Mouse (Mus musculus): ENCODE results near the gene Itgal. TPM values are rescaled to one million over a fixed set of nuclear protein-coding genes. Genes with fewer than 3 reads are reported as not detected.

Itgal gene
- total and polyA plus RNA-seq, 3 experiments, result 0.92 to 9.7 TPM; not detected in 1

DNA sequence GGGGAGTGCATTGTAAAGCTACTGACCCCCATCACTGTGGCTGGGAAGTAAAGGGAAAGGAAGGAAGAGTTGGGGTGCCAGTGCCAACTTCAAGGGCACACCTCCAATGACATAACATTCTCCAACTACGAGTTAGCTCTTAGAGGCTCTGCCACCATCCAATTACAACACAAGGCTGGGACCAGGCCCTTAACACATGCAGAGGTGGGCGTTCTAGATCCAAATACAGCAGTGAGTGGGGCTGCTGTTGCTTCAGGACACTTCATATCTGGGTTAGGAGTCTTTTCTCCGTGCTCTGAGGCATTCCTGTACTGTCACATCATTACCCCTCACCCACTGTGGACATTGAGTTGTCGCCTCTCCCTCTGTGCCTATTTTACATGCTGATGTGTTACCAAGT, 25.0 kb downstream of the Itgal start:
- no peak for DNase-seq (ENCODE audit: low read depth, low spot score)
- no peaks in the 10 kb centered on the region for H3K4me1 ChIP-seq (ENCODE audit: control insufficient read depth in 1 of 2, insufficient read depth in 2 of 2, low read length in 2 of 2)
- no peak for TF ChIP-seq ZNF384 (IDR thresholded peaks at IDR 0.05; ENCODE audit: low read depth, low read length)
- TF ChIP-seq ZMIZ1 (IDR thresholded peaks at IDR 0.05; ENCODE audit: low read depth, low read length), result no peak
- no peaks in the 10 kb centered on the region for H3K79me2 ChIP-seq (ENCODE audit: control insufficient read depth, insufficient read depth, low read length, poor library complexity)
- H3K27ac ChIP-seq (ENCODE audit: control insufficient read depth, low read depth, low read length), result no peak overlapping the region
- no peaks in the 10 kb centered on the region for H3K27me3 ChIP-seq (ENCODE audit: control insufficient read depth in 1 of 2, insufficient read depth in 2 of 2, low read length in 2 of 2)
- no peaks in the 10 kb centered on the region for H3K9me3 ChIP-seq (replicated peaks; ENCODE audit: insufficient read depth, low read length)
- no peak overlapping the region for H3K4me3 ChIP-seq (ENCODE audit: control insufficient read depth in 1 of 2, insufficient read depth in 1 of 2, low read depth in 2 of 2, low read length in 2 of 2)
- no peaks in the 10 kb centered on the region for H3K36me3 ChIP-seq (ENCODE audit: control insufficient read depth in 1 of 2, insufficient read depth in 2 of 2, low read length in 2 of 2)
- H3K9ac ChIP-seq (ENCODE audit: control insufficient read depth, low read depth, low read length, poor library complexity, severe bottlenecking), result no peak overlapping the region

DNA sequence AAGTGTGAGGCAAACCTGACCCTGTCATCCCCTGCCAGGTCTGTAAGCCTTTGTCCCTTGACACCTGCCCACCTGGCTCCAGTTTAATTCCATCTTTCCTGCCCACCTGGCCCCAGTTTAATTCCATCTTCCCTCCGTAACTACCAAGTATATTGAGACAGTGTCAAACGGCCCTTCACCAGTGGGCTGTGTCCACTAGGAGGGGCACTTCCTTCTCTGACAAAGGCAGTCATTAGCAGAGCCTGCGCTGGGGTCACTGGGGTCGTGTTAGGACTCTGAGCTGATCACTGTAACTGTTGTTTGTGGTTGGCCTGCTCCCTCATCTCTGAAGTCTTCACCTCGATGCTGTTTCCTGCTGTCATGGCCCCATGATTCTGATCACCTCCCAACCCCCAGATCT, 26.0 kb downstream of the Itgal start:
- Histone ChIP-seq H3K36me3 (ENCODE audit: control insufficient read depth in 1 of 2, insufficient read depth in 2 of 2, low read length in 2 of 2) (no peaks in the 10 kb centered on the region), H3K4me1 (ENCODE audit: control insufficient read depth in 1 of 2, insufficient read depth in 2 of 2, low read length in 2 of 2) (no peaks in the 10 kb centered on the region), H3K4me3 (ENCODE audit: control insufficient read depth in 1 of 2, insufficient read depth in 1 of 2, low read depth in 2 of 2, low read length in 2 of 2) (no peak overlapping the region), H3K9me3 (replicated peaks; ENCODE audit: insufficient read depth, low read length) (no peaks in the 10 kb centered on the region), H3K9ac (ENCODE audit: control insufficient read depth, low read depth, low read length, poor library complexity, severe bottlenecking) (no peak overlapping the region), H3K27me3 (ENCODE audit: control insufficient read depth in 1 of 2, insufficient read depth in 2 of 2, low read length in 2 of 2) (no peaks in the 10 kb centered on the region), H3K79me2 (ENCODE audit: control insufficient read depth, insufficient read depth, low read length, poor library complexity) (no peaks in the 10 kb centered on the region), H3K27ac (ENCODE audit: control insufficient read depth, low read depth, low read length) (no peak overlapping the region)
- no peak for TF ChIP-seq TAL1 (IDR thresholded peaks at IDR 0.05; ENCODE audit: low read length)
- peak; percentile 24 to 45 (median 37) for TF ChIP-seq CTCF (IDR thresholded peaks at IDR 0.05 in 2 of 3, conservative IDR thresholded peaks at IDR 0.05 in 1 of 3; ENCODE audit: control insufficient read depth in 1 of 3, insufficient read depth in 1 of 3, low read depth in 2 of 3, low read length in 3 of 3, poor library complexity in 1 of 3, severe bottlenecking in 1 of 3)
- TF ChIP-seq SMC3 (IDR thresholded peaks at IDR 0.05; ENCODE audit: low read depth, low read length), result peak; percentile 36
- no peak for TF ChIP-seq USF1 (IDR thresholded peaks at IDR 0.05; ENCODE audit: low read depth, low read length)
- TF ChIP-seq NRF1 (IDR thresholded peaks at IDR 0.05; ENCODE audit: insufficient read depth, low read depth, low read length, poor library complexity, severe bottlenecking), result no peak
- TF ChIP-seq TBP (IDR thresholded peaks at IDR 0.05; ENCODE audit: low read depth, low read length), result no peak
- no peak for TF ChIP-seq JUND (IDR thresholded peaks at IDR 0.05; ENCODE audit: low read depth, low read length)
- no peak; the same call in none of the 2 replicates for TF ChIP-seq RAD21 (IDR thresholded peaks at IDR 0.05; ENCODE audit: low read depth, low read length)
- no peak for TF ChIP-seq EP300 (IDR thresholded peaks at IDR 0.05; ENCODE audit: low read depth in 1 of 2, low read length in 2 of 2)
- peak; percentile 18 for DNase-seq (ENCODE audit: low read depth, low spot score)

DNA sequence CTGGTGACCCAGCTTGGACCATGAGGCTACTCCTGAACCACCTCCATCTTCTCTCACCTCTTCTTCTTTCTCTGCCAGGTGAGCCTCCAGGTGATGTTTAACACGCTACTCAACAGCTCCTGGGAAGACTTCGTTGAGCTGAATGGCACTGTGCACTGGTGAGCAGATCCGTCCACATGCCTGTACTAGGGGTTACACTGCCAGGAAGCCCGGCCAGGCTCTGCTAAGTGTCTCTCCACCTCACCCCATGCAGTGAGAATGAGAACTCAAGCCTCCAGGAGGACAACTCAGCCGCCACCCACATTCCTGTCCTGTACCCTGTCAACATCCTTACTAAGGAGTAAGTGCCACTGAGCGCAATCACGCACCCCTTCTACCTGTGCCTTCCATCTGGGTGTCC, 28.9 kb downstream of the Itgal start:
- TF ChIP-seq BHLHE40 (IDR thresholded peaks at IDR 0.05; ENCODE audit: borderline replicate concordance, low read depth, low read length) (no peak), SIN3A (IDR thresholded peaks at IDR 0.05; ENCODE audit: low read length) (no peak), USF1 (IDR thresholded peaks at IDR 0.05; ENCODE audit: low read depth, low read length) (no peak), TAL1 (IDR thresholded peaks at IDR 0.05; ENCODE audit: low read length) (no peak), MAX (IDR thresholded peaks at IDR 0.05; ENCODE audit: low read length) (no peak), CTCF (IDR thresholded peaks at IDR 0.05 in 2 of 3, conservative IDR thresholded peaks at IDR 0.05 in 1 of 3; ENCODE audit: control insufficient read depth in 1 of 3, insufficient read depth in 1 of 3, low read depth in 2 of 3, low read length in 3 of 3, poor library complexity in 1 of 3, severe bottlenecking in 1 of 3) (no peak), TBP (IDR thresholded peaks at IDR 0.05; ENCODE audit: low read depth, low read length) (no peak), MAFK (IDR thresholded peaks at IDR 0.05; ENCODE audit: borderline replicate concordance, low read depth, low read length) (no peak), POLR2AphosphoS2 (IDR thresholded peaks at IDR 0.05; ENCODE audit: low read length) (no peak), RCOR1 (IDR thresholded peaks at IDR 0.05; ENCODE audit: low read depth, low read length) (no peak), NELFE (IDR thresholded peaks at IDR 0.05; ENCODE audit: low read depth, low read length) (no peak), ELF1 (IDR thresholded peaks at IDR 0.05; ENCODE audit: low read depth, low read length) (no peak), ZMIZ1 (IDR thresholded peaks at IDR 0.05; ENCODE audit: low read depth, low read length) (no peak), JUND (IDR thresholded peaks at IDR 0.05; ENCODE audit: low read depth, low read length) (no peak), MAZ (IDR thresholded peaks at IDR 0.05; ENCODE audit: low read depth, low read length) (no peak), MEF2A (IDR thresholded peaks at IDR 0.05; ENCODE audit: extremely low read depth, insufficient replicate concordance, low read depth, low read length, poor library complexity, severe bottlenecking) (no peak)
- Histone ChIP-seq H3K4me1 (ENCODE audit: control insufficient read depth in 1 of 2, insufficient read depth in 2 of 2, low read length in 2 of 2) (no peaks in the 10 kb centered on the region), H3K4me3 (ENCODE audit: control insufficient read depth in 1 of 2, insufficient read depth in 1 of 2, low read depth in 2 of 2, low read length in 2 of 2) (no peak overlapping the region), H3K27ac (ENCODE audit: control insufficient read depth, low read depth, low read length) (no peak overlapping the region), H3K9ac (ENCODE audit: control insufficient read depth, low read depth, low read length, poor library complexity, severe bottlenecking) (no peak overlapping the region), H3K9me3 (replicated peaks; ENCODE audit: insufficient read depth, low read length) (no peaks in the 10 kb centered on the region), H3K27me3 (ENCODE audit: control insufficient read depth in 1 of 2, insufficient read depth in 2 of 2, low read length in 2 of 2) (no peaks in the 10 kb centered on the region), H3K79me2 (ENCODE audit: control insufficient read depth, insufficient read depth, low read length, poor library complexity) (no peaks in the 10 kb centered on the region), H3K36me3 (ENCODE audit: control insufficient read depth in 1 of 2, insufficient read depth in 2 of 2, low read length in 2 of 2) (no peaks in the 10 kb centered on the region)
- no peak for DNase-seq (ENCODE audit: low read depth, low spot score)

Data from MEL (cell line).